Mouse (Mus musculus) heart, postnatal 0 days (tissue): ENCODE results near the gene Il1r1. TPM values are rescaled to one million over a fixed set of nuclear protein-coding genes. Genes with fewer than 3 reads are reported as not detected.
"Not testable (repeated sequence)": the region's sequence is repeated elsewhere in the genome, so short reads cannot be mapped to it uniquely, and the experiment has no call there.

Source experiments
- ATAC-seq: fragments of 200-750 bp; cut with Nextera tagmentation; 2 replicates; pipeline ENCODE4 v1.8.0; 2017; ENCODE audit warnings: low read depth, moderate number of reproducible peaks, moderate library complexity; ENCODE audit not compliant: insufficient read depth
- DNase-seq: peaks from one replicate; pipeline ENCODE4 v3.0.0-alpha.2; 2016; ENCODE audit warnings: low spot score
- H3K27ac ChIP-seq: fragments of 300-500 bp; sonication (generic); 2 replicates; pipeline ENCODE4 v1.5.1; 2014; ENCODE audit warnings: low read depth, mild to moderate bottlenecking
- H3K27me3 ChIP-seq: fragments of 300-500 bp; sonication (generic); 2 replicates; pipeline ENCODE4 v1.6.1; 2014; ENCODE audit warnings: low read length, mixed read lengths; ENCODE audit not compliant: control insufficient read depth, insufficient read depth
- H3K36me3 ChIP-seq: fragments of 300-500 bp; sonication (generic); replicated peaks from 2 replicates; pipeline ENCODE4 v1.6.1; 2014; ENCODE audit warnings: low read length, mixed read lengths; ENCODE audit not compliant: control insufficient read depth, insufficient read depth
- H3K4me1 ChIP-seq: fragments of 300-500 bp; sonication (generic); 2 replicates; pipeline ENCODE4 v1.6.1; 2014; ENCODE audit warnings: antibody characterized with exemption; ENCODE audit not compliant: control insufficient read depth, insufficient read depth
- H3K4me2 ChIP-seq: fragments of 300-500 bp; sonication (generic); 2 replicates; pipeline ENCODE4 v1.6.1; 2014; ENCODE audit warnings: low read depth, mild to moderate bottlenecking, low read length, moderate library complexity
- H3K4me3 ChIP-seq: fragments of 300-500 bp; sonication (generic); 2 replicates; pipeline ENCODE4 v1.5.1; 2014; ENCODE audit warnings: low read depth, low read length
- H3K9ac ChIP-seq: fragments of 300-500 bp; sonication (generic); replicated peaks from 2 replicates; pipeline ENCODE4 v1.6.1; 2014; ENCODE audit warnings: low read depth, low read length, mixed read lengths
- H3K9me3 ChIP-seq: fragments of 300-500 bp; sonication (generic); replicated peaks from 2 replicates; pipeline ENCODE4 v1.6.1; 2016; ENCODE audit warnings: low read length; ENCODE audit not compliant: control insufficient read depth
- CTCF ChIP-seq: IDR thresholded peaks from 2 replicates; pipeline ENCODE4 v1.5.1; 2016; ENCODE audit warnings: antibody characterized with exemption, control low read depth, low read depth
- EP300 ChIP-seq: IDR thresholded peaks from 2 replicates; pipeline ENCODE4 v1.6.1; 2016; ENCODE audit warnings: antibody characterized with exemption, low read depth
- WGBS: fragments of 180-500 bp; shearing (Covaris S2); extraction: QIAGEN DNeasy Blood & Tissue Kit; methylation state at CpG from one replicate; pipeline ENCODE4 v1.1.7; 2014; 5-methylcytosine and 5-hydroxymethylcytosine counted together
- polyA plus RNA-seq: library from polyadenylated mRNA; unstranded; fragments of >200 nt; fragmentation: Nextera tagmentation; extraction: Ambion mirVana; gene quantifications from 2 replicates; pipeline ENCODE4 v1.2.1, GENCODE M21; 2015
- total RNA-seq: library from RNA; depleted of rRNA; stranded (reverse); fragments of >200 nt; gene quantifications from 2 replicates; pipeline ENCODE4 v1.2.3, GENCODE M21; 2014; ENCODE audit warnings: low replicate concordance

Gene Il1r1
- total and polyA plus RNA-seq, 2 experiments from 2014 or later, result 4.7 to 5.6 TPM

GRCm38 (mm10) chr1:40303179-40303866 is 78.4 kb downstream of the Il1r1 start:
- H3K4me2 ChIP-seq, result no peak overlapping the region
- WGBS, result 58% methylated on average over 7 of the region's 7 CpGs
- no peaks in the 10 kb centered on the region for H3K4me1 ChIP-seq
- H3K9ac ChIP-seq, result no peak overlapping the region
- no peak overlapping the region for H3K27ac ChIP-seq
- H3K27me3 ChIP-seq, result no peaks in the 10 kb centered on the region
- no peak overlapping the region for H3K4me3 ChIP-seq
- H3K36me3 ChIP-seq, result 0 out of 2 replicates have a peak, but pooled peaks cover 3% of the 10 kb centered on the region
- ATAC-seq (no peak), DNase-seq (no peak)
- TF ChIP-seq EP300, result no peak
- TF ChIP-seq CTCF, result no peak
- no peaks in the 10 kb centered on the region for H3K9me3 ChIP-seq

- ATAC-seq, H3K36me3 ChIP-seq, H3K4me1 ChIP-seq, DNase-seq, H3K4me2 ChIP-seq, H3K9ac ChIP-seq, H3K4me3 ChIP-seq, H3K27ac ChIP-seq, H3K9me3 ChIP-seq, H3K27me3 ChIP-seq: not testable (repeated sequence)
- WGBS, result 82% methylated on average over 4 of the region's 4 CpGs
Observed at GRCm38 (mm10) chr1:40304321-40304720, 79.4 kb downstream of the Il1r1 start.

- no peak overlapping the region for H3K4me2 ChIP-seq
- no peaks in the 10 kb centered on the region for H3K27me3 ChIP-seq
- no peak for TF ChIP-seq CTCF
- TF ChIP-seq EP300, result no peak
- no peaks in the 10 kb centered on the region for H3K4me1 ChIP-seq
- H3K9ac ChIP-seq, result no peak overlapping the region
- H3K36me3 ChIP-seq, result no peaks in the 10 kb centered on the region
- no peak overlapping the region for H3K4me3 ChIP-seq
- no peaks in the 10 kb centered on the region for H3K9me3 ChIP-seq
- no peak overlapping the region for H3K27ac ChIP-seq
- 84% methylated on average over 2 of the region's 2 CpGs for WGBS
- DNase-seq (no peak), ATAC-seq (no peak)
Observed at GRCm38 (mm10) chr1:40306111-40306510, 81.2 kb downstream of the Il1r1 start.

DNA sequence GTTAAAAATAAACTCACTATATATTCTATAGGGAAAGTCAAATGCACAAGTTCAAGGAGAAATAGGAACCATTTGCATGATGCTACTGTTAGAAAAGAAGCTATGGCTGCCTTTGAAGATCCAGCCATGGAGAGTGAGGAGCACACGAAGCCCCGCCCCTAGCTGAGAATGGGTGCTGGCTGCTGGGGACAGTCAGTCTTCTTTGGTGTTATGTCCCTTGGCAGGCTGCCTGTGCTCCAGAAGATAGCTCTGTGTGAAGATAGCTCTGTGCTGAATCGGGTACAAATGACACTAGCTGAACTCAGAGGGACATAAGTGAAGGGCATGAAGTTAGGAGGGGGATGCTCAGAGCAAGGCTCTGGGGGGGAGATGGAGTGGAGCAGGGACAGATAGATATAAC is 86.2 kb downstream of the Il1r1 start:
- no peak overlapping the region for H3K9ac ChIP-seq

GRCm38 (mm10) chr1:40311625-40312024 is 86.7 kb downstream of the Il1r1 start:
- Histone ChIP-seq H3K27me3 (no peaks in the 10 kb centered on the region), H3K9ac (no peak overlapping the region), H3K4me3 (no peak overlapping the region), H3K4me1 (no peaks in the 10 kb centered on the region), H3K4me2 (no peak overlapping the region), H3K27ac (no peak overlapping the region), H3K9me3 (no peaks in the 10 kb centered on the region), H3K36me3 (peaks cover 17% of the 10 kb centered on the region)
- WGBS, result 75% methylated on average over 2 of the region's 2 CpGs
- ATAC-seq, result no peak
- TF ChIP-seq CTCF (no peak), EP300 (no peak)
- no peak for DNase-seq

More for the DNA sequence above, 86.2 kb downstream of the Il1r1 start:
- no peaks in the 10 kb centered on the region for H3K9me3 ChIP-seq
- peak; percentile 6 for DNase-seq
- no peak for ATAC-seq
- no peaks in the 10 kb centered on the region for H3K4me1 ChIP-seq
- H3K27me3 ChIP-seq, result no peaks in the 10 kb centered on the region
- 67% methylated on average over 3 of the region's 3 CpGs for WGBS
- no peak for TF ChIP-seq CTCF
- TF ChIP-seq EP300, result no peak
- peaks cover 17% of the 10 kb centered on the region for H3K36me3 ChIP-seq
- H3K27ac ChIP-seq, result no peak overlapping the region
- no peak overlapping the region for H3K4me2 ChIP-seq
- H3K4me3 ChIP-seq, result no peak overlapping the region

DNA sequence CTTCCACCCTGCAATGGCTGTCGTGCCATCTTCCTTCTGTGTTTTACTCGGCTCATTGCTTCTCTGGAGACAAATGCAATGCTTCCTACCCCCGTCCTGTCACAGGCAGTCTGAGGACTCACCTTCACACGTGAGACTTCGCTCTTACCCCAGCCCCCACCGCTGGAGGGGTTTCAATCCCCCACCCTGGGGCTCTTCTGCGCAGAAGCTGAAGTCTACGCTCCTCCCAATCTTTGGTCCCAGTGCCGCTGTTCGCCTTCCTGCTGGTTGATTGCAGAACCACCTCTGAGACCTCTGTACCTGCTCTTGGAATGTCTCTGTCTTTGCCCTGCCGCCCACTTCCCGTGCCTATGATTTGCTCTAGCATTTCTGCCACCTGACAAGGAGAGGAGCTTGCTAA is 89.1 kb downstream of the Il1r1 start:
- TF ChIP-seq CTCF (no peak), EP300 (no peak)
- no peaks in the 10 kb centered on the region for H3K4me1 ChIP-seq
- 81% methylated on average over 12 of the region's 12 CpGs for WGBS
- H3K9me3 ChIP-seq, result no peaks in the 10 kb centered on the region
- H3K36me3 ChIP-seq, result peaks cover 17% of the 10 kb centered on the region
- no peak overlapping the region for H3K4me3 ChIP-seq
- DNase-seq, result no peak
- no peaks in the 10 kb centered on the region for H3K27me3 ChIP-seq
- no peak overlapping the region for H3K27ac ChIP-seq
- ATAC-seq, result no peak
- H3K9ac ChIP-seq, result no peak overlapping the region
- H3K4me2 ChIP-seq, result no peak overlapping the region
